ENCODE assay signal across 12 mouse cellular contexts in genomic region chr1:189430534-189430933, GRCm38 (mm10). TPM values are rescaled to one million over a fixed set of nuclear protein-coding genes. Genes with fewer than 3 reads are reported as not detected.
DNase-seq lines count a peak whose midpoint lies in the region; ATAC-seq and TF ChIP-seq lines count a peak whose summit lies in the region.
"Had no signal": no experiment of that assay in that cellular context is flagged by ENCODE, and none has a peak within 500 bp of the region (broad histone marks: within the 10 kb centered on the region; RNA-seq: fewer than 3 reads in every experiment).

No protein-coding gene starts in this region.

- H3K4me3 ChIP-seq in forebrain, postnatal 0 days (ENCODE audit: low read depth, low read length), result no peak overlapping the region
- no peak overlapping the region for H3K4me3 ChIP-seq in forebrain, embryonic 14.5 days (ENCODE audit: low read depth, low read length)
- no peak overlapping the region for H3K4me3 ChIP-seq in neural tube, embryonic 15.5 days (replicated peaks)
- H3K4me3 ChIP-seq: heart, embryonic 13.5 days; limb, embryonic 12.5 days; lung, embryonic 15.5 days had no signal

- intact Hi-C loops in gastrocnemius, postnatal 14 days (cut with DNase I; ENCODE audit: low total_unique reads), result no loop called here

- H3K4me1 ChIP-seq in forebrain, postnatal 0 days (ENCODE audit: insufficient read depth), result no peaks in the 10 kb centered on the region
- 0 out of 2 replicates have a peak, but pooled peaks cover 2% of the 10 kb centered on the region for H3K4me1 ChIP-seq in forebrain, embryonic 14.5 days (ENCODE audit: control insufficient read depth, insufficient read depth, low read length)
- no peaks in the 10 kb centered on the region for H3K4me1 ChIP-seq in neural tube, embryonic 15.5 days

- H3K9ac ChIP-seq in forebrain, postnatal 0 days, result no peak overlapping the region
- no peak overlapping the region for H3K9ac ChIP-seq in forebrain, embryonic 14.5 days (ENCODE audit: low read length)
- no peak overlapping the region for H3K9ac ChIP-seq in neural tube, embryonic 15.5 days (replicated peaks)
- H3K9ac ChIP-seq: heart, embryonic 13.5 days; limb, embryonic 12.5 days; lung, embryonic 15.5 days had no signal

- DNase-seq in forebrain, postnatal 0 days, result no peak
- DNase-seq in forebrain, embryonic 14.5 days (ENCODE audit: low spot score), result no peak
- peak; percentile 36 for DNase-seq in neural tube, embryonic 10.5 days (ENCODE audit: extremely low spot score, low spot score)
- DNase-seq in mesoderm, embryonic 11.5 days (ENCODE audit: low read depth, low spot score), result peak; percentile 65
- no peak for DNase-seq in gastrocnemius, postnatal 14 days
- DNase-seq in layer of hippocampus, adult 18-20 months (ENCODE audit: low spot score in 2 of 2), result no peak
- DNase-seq in cerebellum, adult 8-10 months, result no peak

- ATAC-seq in forebrain, postnatal 0 days, result peak; percentile 45; the same call in 1 of the 2 replicates
- no peak for ATAC-seq in forebrain, embryonic 14.5 days
- ATAC-seq in neural tube, embryonic 15.5 days (ENCODE audit: low FRiP score), result no peak

- H3K36me3 ChIP-seq in forebrain, postnatal 0 days (ENCODE audit: insufficient read depth), result no peaks in the 10 kb centered on the region
- no peaks in the 10 kb centered on the region for H3K36me3 ChIP-seq in forebrain, embryonic 14.5 days (ENCODE audit: control insufficient read depth, insufficient read depth, low read length)
- H3K36me3 ChIP-seq in neural tube, embryonic 15.5 days, result no peaks in the 10 kb centered on the region
- H3K36me3 ChIP-seq: heart, embryonic 13.5 days; limb, embryonic 12.5 days; lung, embryonic 15.5 days had no signal

- H3K27ac ChIP-seq in forebrain, postnatal 0 days (ENCODE audit: low read depth, low read length), result no peak overlapping the region
- H3K27ac ChIP-seq in forebrain, embryonic 14.5 days (ENCODE audit: low read depth, low read length), result no peak overlapping the region
- H3K27ac ChIP-seq in neural tube, embryonic 15.5 days (replicated peaks), result no peak overlapping the region
- H3K27ac ChIP-seq: heart, embryonic 13.5 days; limb, embryonic 12.5 days; lung, embryonic 15.5 days had no signal

- H3K4me2 ChIP-seq in forebrain, postnatal 0 days (ENCODE audit: low read depth), result no peak overlapping the region
- no peak overlapping the region for H3K4me2 ChIP-seq in forebrain, embryonic 14.5 days (ENCODE audit: low read length)
- no peak overlapping the region for H3K4me2 ChIP-seq in neural tube, embryonic 15.5 days
- H3K4me2 ChIP-seq: heart, embryonic 13.5 days; limb, embryonic 12.5 days; lung, embryonic 15.5 days had no signal

- WGBS in forebrain, postnatal 0 days, result 26% methylated on average over 4 of the region's 4 CpGs
- 26% methylated on average over 4 of the region's 4 CpGs for WGBS in forebrain, embryonic 14.5 days
- WGBS in neural tube, embryonic 15.5 days, result 34% methylated on average over 4 of the region's 4 CpGs

- TF ChIP-seq CTCF in forebrain, postnatal 0 days (IDR thresholded peaks at IDR 0.05; ENCODE audit: low read depth), result no peak

- H3K9me3 ChIP-seq in forebrain, postnatal 0 days (ENCODE audit: low read length), result no peaks in the 10 kb centered on the region
- no peaks in the 10 kb centered on the region for H3K9me3 ChIP-seq in forebrain, embryonic 14.5 days (replicated peaks; ENCODE audit: control insufficient read depth, low read length)
- no peaks in the 10 kb centered on the region for H3K9me3 ChIP-seq in neural tube, embryonic 15.5 days (replicated peaks)
- H3K9me3 ChIP-seq: heart, embryonic 13.5 days; limb, embryonic 12.5 days; lung, embryonic 15.5 days had no signal

- H3K27me3 ChIP-seq in forebrain, postnatal 0 days (ENCODE audit: insufficient read depth, low read length), result no peaks in the 10 kb centered on the region
- H3K27me3 ChIP-seq in forebrain, embryonic 14.5 days (replicated peaks; ENCODE audit: control insufficient read depth, insufficient read depth, low read length), result no peaks in the 10 kb centered on the region
- no peaks in the 10 kb centered on the region for H3K27me3 ChIP-seq in neural tube, embryonic 15.5 days (replicated peaks)
- H3K27me3 ChIP-seq: heart, embryonic 13.5 days; limb, embryonic 12.5 days; lung, embryonic 15.5 days had no signal

RNA-seq across cellular contexts. Expression of gene Kcnk2, which starts 28.5 kb away (rescaled TPM):
- total RNA-seq in forebrain, postnatal 0 days (2014; rRNA removed), result 19.2 and 20.9 TPM in 2 replicates
- polyA plus RNA-seq in forebrain, postnatal 0 days (2015; fragmentation: Nextera tagmentation; extraction: Ambion mirVana), result 15.4 and 22.0 TPM in 2 replicates
- 20.5 and 25.7 TPM in 2 replicates for polyA plus RNA-seq in forebrain, embryonic 14.5 days (2014; fragmentation: Nextera tagmentation; extraction: Ambion mirVana)
- 16.6 and 17.0 TPM in 2 replicates for polyA plus RNA-seq in neural tube, embryonic 15.5 days (2015; fragmentation: Nextera tagmentation; extraction: Ambion mirVana)
- 1 to 10 TPM; 2.1 to 2.5 TPM for total RNA-seq in gastrocnemius, postnatal 14 days (2021)
- 10 to 100 TPM; 37.8 to 43.4 TPM for total RNA-seq in layer of hippocampus, adult 18-20 months (2021)
- total RNA-seq: MEL had no signal

Comparison
In these comparisons a context has a peak if more than half of its experiments do, and no peak if none do; other contexts are left out.
1. DNase-seq: peak in neural tube, embryonic 10.5 days (single experiment) and mesoderm, embryonic 11.5 days (single experiment); none in forebrain, postnatal 0 days (single experiment), forebrain, embryonic 14.5 days (single experiment), gastrocnemius, postnatal 14 days (single experiment), layer of hippocampus, adult 18-20 months (0 of 2) and cerebellum, adult 8-10 months (single experiment).